Mouse (Mus musculus): ENCODE results near the gene Aurkb. TPM values are rescaled to one million over a fixed set of nuclear protein-coding genes. Genes with fewer than 3 reads are reported as not detected.

Aurkb gene
- polyA plus RNA-seq, 2 experiments, result 109 to 124 TPM

GRCm38 (mm10) chr11:69058729-69059356, 13.4 kb downstream of the Aurkb start:
- ATAC-seq (ENCODE audit: low FRiP score, low read depth) (no peak), DNase-seq (ENCODE audit: low spot score) (no peak)
- Histone ChIP-seq H3K27me3 (ENCODE audit: control insufficient read depth, insufficient read depth, low read length) (no peaks in the 10 kb centered on the region), H3K27ac (replicated peaks; ENCODE audit: low read depth, low read length) (peak overlapping the region; percentile 40), H3K4me1 (ENCODE audit: control insufficient read depth, insufficient read depth, low read length) (peaks cover 18% of the 10 kb centered on the region), H3K9me3 (ENCODE audit: control insufficient read depth, low read length) (no peaks in the 10 kb centered on the region), H3K9ac (ENCODE audit: low read depth, low read length, severe bottlenecking) (peak overlapping the region; percentile 67), H3K36me3 (ENCODE audit: control insufficient read depth, insufficient read depth, low read length) (peaks cover 2% of the 10 kb centered on the region; the same call in 1 of the 2 replicates), H3K4me2 (replicated peaks; ENCODE audit: low read depth, low read length, severe bottlenecking) (peak overlapping the region; percentile 53), H3K4me3 (replicated peaks; ENCODE audit: low read length) (peak overlapping the region; percentile 54)
- 3% methylated on average over 19 of the region's 19 CpGs for WGBS
- TF ChIP-seq POLR2A (IDR thresholded peaks at IDR 0.05; ENCODE audit: borderline replicate concordance, extremely low read depth, insufficient read depth, insufficient read length), result no peak

DNA sequence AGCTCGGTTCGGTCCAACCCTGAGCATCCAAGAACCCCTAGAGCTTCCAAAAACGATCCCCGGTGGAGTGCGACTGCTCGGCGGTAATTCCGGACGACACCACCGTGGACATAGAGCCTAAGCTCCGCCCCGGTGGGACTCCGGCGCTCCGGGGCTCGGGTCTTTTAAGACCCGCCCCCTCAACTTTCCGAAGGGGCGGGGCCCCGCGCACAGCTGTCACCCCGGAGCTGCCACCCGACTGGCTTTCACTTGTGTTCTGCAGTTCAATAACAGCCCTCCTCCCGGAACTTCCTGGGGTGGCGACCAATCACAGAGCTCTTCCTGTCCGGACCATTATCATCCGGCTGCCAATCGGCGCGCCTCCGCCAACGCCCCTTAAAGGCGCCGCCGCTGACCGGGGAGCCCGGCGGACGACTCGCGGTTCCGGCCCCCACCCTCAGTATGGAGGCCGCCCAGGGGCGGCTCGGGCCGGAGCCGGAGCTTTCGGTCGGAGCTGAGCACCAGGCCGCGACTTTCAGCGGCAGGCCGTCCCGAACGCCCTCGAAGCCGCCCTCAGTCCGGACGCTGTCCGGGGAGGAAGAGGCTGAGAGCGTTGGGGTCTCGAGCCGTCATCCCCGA, 14.0 kb downstream of the Aurkb start, which contains the start of gene Borcs6:
Gene Borcs6, plus strand, starts transcription at position 361 of the 618 bp plus-strand sequence.
- H3K9me3 ChIP-seq (ENCODE audit: control insufficient read depth, low read length), result no peaks in the 10 kb centered on the region
- peak within 1 kb of the TSS; percentile 67 for H3K9ac ChIP-seq (ENCODE audit: low read depth, low read length, severe bottlenecking)
- TF ChIP-seq POLR2A (IDR thresholded peaks at IDR 0.05; ENCODE audit: borderline replicate concordance, extremely low read depth, insufficient read depth, insufficient read length), result peak; percentile 60; the same call in 1 of the 2 replicates
- DNase-seq (ENCODE audit: low spot score) (peak; percentile 97), ATAC-seq (ENCODE audit: low FRiP score, low read depth) (peak; percentile 89)
- peak within 1 kb of the TSS; percentile 54 for H3K4me3 ChIP-seq (replicated peaks; ENCODE audit: low read length)
- no peaks in the 10 kb centered on the region for H3K36me3 ChIP-seq (ENCODE audit: control insufficient read depth, insufficient read depth, low read length)
- peaks cover 18% of the 10 kb centered on the region for H3K4me1 ChIP-seq (ENCODE audit: control insufficient read depth, insufficient read depth, low read length)
- peak within 1 kb of the TSS; percentile 40 for H3K27ac ChIP-seq (replicated peaks; ENCODE audit: low read depth, low read length)
- under 1% methylated on average over 58 of the region's 64 CpGs for WGBS
- no peaks in the 10 kb centered on the region for H3K27me3 ChIP-seq (ENCODE audit: control insufficient read depth, insufficient read depth, low read length)
- peak within 1 kb of the TSS; percentile 87 for H3K4me2 ChIP-seq (replicated peaks; ENCODE audit: low read depth, low read length, severe bottlenecking)

DNA sequence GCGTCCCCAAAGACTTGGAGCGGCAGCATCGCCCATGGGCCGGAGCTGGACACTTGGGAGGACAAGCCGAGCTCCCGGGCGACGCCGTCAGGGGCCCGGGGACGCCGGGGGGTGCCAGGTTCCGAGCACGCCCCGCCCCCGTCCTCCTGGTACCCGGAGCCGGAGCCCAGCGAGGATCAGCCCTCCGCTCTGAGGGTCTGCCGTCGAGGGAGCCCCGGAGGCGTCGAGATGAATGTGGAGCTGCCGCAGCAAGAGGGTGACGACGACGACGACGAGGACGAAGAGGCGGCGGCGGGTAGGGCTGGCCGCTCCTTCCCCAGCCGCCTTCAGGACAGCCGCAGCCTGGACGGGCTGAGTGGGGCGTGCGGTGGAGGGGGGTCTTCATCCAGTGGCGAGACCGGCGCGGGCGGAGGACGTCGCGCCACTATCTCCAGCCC, 14.5 kb downstream of the Aurkb start:
- Histone ChIP-seq H3K36me3 (ENCODE audit: control insufficient read depth, insufficient read depth, low read length) (no peaks in the 10 kb centered on the region), H3K27me3 (ENCODE audit: control insufficient read depth, insufficient read depth, low read length) (no peaks in the 10 kb centered on the region), H3K27ac (replicated peaks; ENCODE audit: low read depth, low read length) (peak overlapping the region; percentile 34), H3K4me2 (replicated peaks; ENCODE audit: low read depth, low read length, severe bottlenecking) (peak overlapping the region; percentile 87), H3K9me3 (ENCODE audit: control insufficient read depth, low read length) (no peaks in the 10 kb centered on the region), H3K4me1 (ENCODE audit: control insufficient read depth, insufficient read depth, low read length) (peaks cover 18% of the 10 kb centered on the region), H3K4me3 (replicated peaks; ENCODE audit: low read length) (peak overlapping the region; percentile 54), H3K9ac (ENCODE audit: low read depth, low read length, severe bottlenecking) (peak overlapping the region; percentile 64)
- no peak for DNase-seq (ENCODE audit: low spot score)
- no peak for ATAC-seq (ENCODE audit: low FRiP score, low read depth)
- 0% methylated on average over 15 of the region's 49 CpGs for WGBS
- no peak for TF ChIP-seq POLR2A (IDR thresholded peaks at IDR 0.05; ENCODE audit: borderline replicate concordance, extremely low read depth, insufficient read depth, insufficient read length)

DNA sequence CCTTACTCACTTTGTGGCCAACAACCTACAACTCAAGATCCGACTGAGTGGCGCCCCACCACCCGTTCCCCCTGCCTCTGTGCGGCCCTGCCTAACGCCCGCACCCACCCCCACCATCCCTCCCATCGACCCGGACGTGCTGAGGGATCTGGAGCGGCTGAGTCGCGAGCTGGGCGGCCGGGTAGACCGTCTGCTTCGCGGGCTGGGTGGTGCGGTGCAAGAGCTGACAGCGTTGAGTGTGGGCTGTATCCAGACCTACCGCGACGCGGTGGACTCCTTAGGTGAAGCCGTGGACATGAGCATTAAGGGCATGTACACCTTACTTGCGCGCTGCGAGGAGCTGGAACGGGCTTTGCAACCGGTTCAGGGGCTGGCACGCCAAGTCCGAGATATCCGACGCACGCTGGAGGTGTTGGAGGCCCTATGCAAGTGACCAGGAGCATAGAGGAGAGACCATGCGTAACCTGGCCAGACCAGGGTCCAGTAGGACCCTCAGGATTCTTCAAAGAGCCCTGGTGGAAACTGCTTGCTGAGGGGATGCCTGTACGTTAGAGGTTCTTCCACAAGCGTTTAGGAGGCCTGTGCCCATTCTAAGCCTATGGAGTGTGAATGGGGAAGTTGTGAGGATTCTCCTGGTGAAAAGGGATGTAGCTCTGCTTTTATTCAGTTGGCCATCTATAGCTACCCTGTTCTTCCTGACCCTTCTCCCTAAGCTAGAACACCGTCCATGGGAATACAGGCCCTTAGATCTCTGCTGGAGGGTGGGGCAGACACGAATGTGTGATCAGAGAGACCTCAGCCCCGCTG, 15.2 kb downstream of the Aurkb start:
- ATAC-seq (ENCODE audit: low FRiP score, low read depth) (no peak), DNase-seq (ENCODE audit: low spot score) (no peak)
- Histone ChIP-seq H3K4me1 (ENCODE audit: control insufficient read depth, insufficient read depth, low read length) (peaks cover 18% of the 10 kb centered on the region), H3K27me3 (ENCODE audit: control insufficient read depth, insufficient read depth, low read length) (no peaks in the 10 kb centered on the region), H3K4me2 (replicated peaks; ENCODE audit: low read depth, low read length, severe bottlenecking) (peak overlapping the region; percentile 87), H3K36me3 (ENCODE audit: control insufficient read depth, insufficient read depth, low read length) (no peaks in the 10 kb centered on the region), H3K4me3 (replicated peaks; ENCODE audit: low read length) (peak overlapping the region; percentile 54), H3K9me3 (ENCODE audit: control insufficient read depth, low read length) (no peaks in the 10 kb centered on the region), H3K27ac (replicated peaks; ENCODE audit: low read depth, low read length) (peak overlapping the region; percentile 34), H3K9ac (ENCODE audit: low read depth, low read length, severe bottlenecking) (peak overlapping the region; percentile 64)
- TF ChIP-seq POLR2A (IDR thresholded peaks at IDR 0.05; ENCODE audit: borderline replicate concordance, extremely low read depth, insufficient read depth, insufficient read length), result no peak
- 3% methylated on average over 33 of the region's 40 CpGs for WGBS
